Mouse (Mus musculus): ENCODE data around the gene Slc4a10.

DNA sequence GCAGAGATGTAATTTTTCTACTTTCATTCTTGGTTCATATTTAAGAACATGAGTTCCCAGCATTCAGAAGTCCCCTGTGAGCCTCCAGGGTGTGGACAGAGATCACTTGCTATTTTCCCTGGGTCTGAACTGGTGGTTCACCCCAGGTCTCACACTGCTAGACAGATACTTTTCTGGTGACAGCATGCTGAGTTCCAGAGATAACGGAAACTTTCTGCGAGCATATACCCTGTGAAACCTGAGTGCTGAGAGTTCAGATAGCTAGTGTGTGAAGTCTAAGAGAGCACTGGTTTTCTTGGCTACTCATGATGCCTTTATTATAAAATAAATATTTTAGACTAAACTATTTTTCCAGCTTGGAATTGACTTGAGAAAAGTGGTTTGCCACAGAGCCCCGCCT, 232.5 kb downstream of the Slc4a10 start:
- TF ChIP-seq CTCF (IDR thresholded peaks at IDR 0.05; ENCODE audit: control insufficient read depth, insufficient read depth, low read length) (no peak), POLR2A (IDR thresholded peaks at IDR 0.05; ENCODE audit: borderline replicate concordance, control insufficient read depth, low read depth, low read length) (no peak)

All from bone marrow, adult 2 months (tissue).